ENCODE assay signal across 8 mouse cellular contexts in the genomic region with DNA sequence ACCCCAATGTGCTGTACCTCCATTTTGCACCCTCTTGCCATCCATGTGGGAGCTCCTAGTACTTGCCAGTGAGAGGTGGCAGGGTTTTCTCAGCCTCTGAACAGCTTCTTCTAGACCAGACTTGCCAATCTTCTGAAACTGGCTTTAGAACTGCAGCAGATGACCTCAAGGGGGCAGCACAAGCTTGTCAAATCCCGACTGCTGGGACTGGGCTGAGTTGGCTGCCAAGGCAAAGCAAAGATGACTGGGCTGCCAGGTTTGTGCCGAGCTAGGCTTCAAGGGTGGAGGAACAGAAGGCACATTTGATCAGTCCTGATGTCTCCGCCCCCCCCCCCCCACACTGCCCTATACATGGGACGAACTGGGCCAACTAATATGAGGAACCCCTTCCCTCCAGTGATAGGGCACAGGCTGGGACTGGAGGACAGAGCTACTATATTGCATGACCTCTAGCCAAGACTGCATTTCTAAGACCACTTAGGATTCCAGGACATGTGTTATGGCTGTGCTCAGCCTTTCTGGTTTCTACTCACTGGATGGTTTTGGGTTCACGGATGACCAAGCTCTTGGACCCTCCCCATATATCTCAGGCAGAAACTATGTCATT. TPM values are rescaled to one million over a fixed set of nuclear protein-coding genes. Genes with fewer than 3 reads are reported as not detected.
DNase-seq lines count a peak whose midpoint lies in the region; ATAC-seq and TF ChIP-seq lines count a peak whose summit lies in the region.

No protein-coding gene starts in this region.

- DNase-seq in 3T3-L1 (ENCODE audit: low read depth, low spot score): peak; percentile 15
- peak; percentile 89 for DNase-seq in adrenal gland, postnatal 10 days
- peak; percentile 72 for DNase-seq in embryo, embryonic 9.5 days (ENCODE audit: extremely low spot score)
- DNase-seq in limb, embryonic 14.5 days (ENCODE audit: low spot score): peak; percentile 75
- peak; percentile 12 to 23 for DNase-seq in natural killer cell, adult 2 months (ENCODE audit: low spot score in 2 of 2)

- no peak overlapping the region for H3K9ac ChIP-seq in kidney, embryonic 15.5 days
- no peak overlapping the region for H3K9ac ChIP-seq in limb, embryonic 14.5 days (ENCODE audit: low read depth, low read length, severe bottlenecking)
- no peak overlapping the region for H3K9ac ChIP-seq in stomach, embryonic 15.5 days

- H3K4me3 ChIP-seq in kidney, embryonic 15.5 days (replicated peaks): no peak overlapping the region
- no peak overlapping the region for H3K4me3 ChIP-seq in limb, embryonic 14.5 days (replicated peaks; ENCODE audit: low read length)
- H3K4me3 ChIP-seq in stomach, embryonic 15.5 days (replicated peaks): no peak overlapping the region

- no peaks in the 10 kb centered on the region for H3K27me3 ChIP-seq in kidney, embryonic 15.5 days
- H3K27me3 ChIP-seq in limb, embryonic 14.5 days (ENCODE audit: control insufficient read depth, insufficient read depth, low read length): no peaks in the 10 kb centered on the region
- H3K27me3 ChIP-seq in stomach, embryonic 15.5 days (replicated peaks): no peaks in the 10 kb centered on the region

- no peak for TF ChIP-seq POLR2A in limb, embryonic 14.5 days (IDR thresholded peaks at IDR 0.05; ENCODE audit: borderline replicate concordance, extremely low read depth, insufficient read depth, insufficient read length)

- H3K36me3 ChIP-seq in kidney, embryonic 15.5 days: no peaks in the 10 kb centered on the region
- H3K36me3 ChIP-seq in limb, embryonic 14.5 days (ENCODE audit: control insufficient read depth, insufficient read depth, low read length): no peaks in the 10 kb centered on the region
- H3K36me3 ChIP-seq in stomach, embryonic 15.5 days: no peaks in the 10 kb centered on the region

- no peaks in the 10 kb centered on the region for H3K4me1 ChIP-seq in kidney, embryonic 15.5 days
- no peaks in the 10 kb centered on the region for H3K4me1 ChIP-seq in limb, embryonic 14.5 days (ENCODE audit: control insufficient read depth, insufficient read depth, low read length)
- H3K4me1 ChIP-seq in stomach, embryonic 15.5 days: no peaks in the 10 kb centered on the region

- ATAC-seq in granulocyte monocyte progenitor cell, adult 5-6 weeks (replicated peaks; ENCODE audit: poor library complexity, severe bottlenecking): peak; percentile 64
- ATAC-seq in kidney, embryonic 15.5 days (replicated peaks; ENCODE audit: low FRiP score): peak; percentile 62
- ATAC-seq in limb, embryonic 14.5 days (ENCODE audit: low FRiP score, low read depth): peak; percentile 44; the same call in 1 of the 2 replicates
- ATAC-seq in stomach, embryonic 15.5 days (ENCODE audit: insufficient read depth, low FRiP score, low read depth): peak; percentile 47; the same call in 1 of the 2 replicates

- WGBS in kidney, embryonic 15.5 days: 26% methylated on average over 5 of the region's 5 CpGs
- WGBS in limb, embryonic 14.5 days: 32% methylated on average over 5 of the region's 5 CpGs
- WGBS in stomach, embryonic 15.5 days: 32% methylated on average over 5 of the region's 5 CpGs

- no peak overlapping the region for H3K27ac ChIP-seq in kidney, embryonic 15.5 days
- H3K27ac ChIP-seq in limb, embryonic 14.5 days (replicated peaks; ENCODE audit: low read depth, low read length): no peak overlapping the region
- H3K27ac ChIP-seq in stomach, embryonic 15.5 days: no peak overlapping the region

- no peak overlapping the region for H3K4me2 ChIP-seq in kidney, embryonic 15.5 days
- H3K4me2 ChIP-seq in limb, embryonic 14.5 days (replicated peaks; ENCODE audit: low read depth, low read length, severe bottlenecking): no peak overlapping the region
- H3K4me2 ChIP-seq in stomach, embryonic 15.5 days: no peak overlapping the region

- no peaks in the 10 kb centered on the region for H3K9me3 ChIP-seq in kidney, embryonic 15.5 days (replicated peaks)
- no peaks in the 10 kb centered on the region for H3K9me3 ChIP-seq in limb, embryonic 14.5 days (ENCODE audit: control insufficient read depth, low read length)
- H3K9me3 ChIP-seq in stomach, embryonic 15.5 days: no peaks in the 10 kb centered on the region

RNA-seq across cellular contexts. Expression of gene 4930469K13Rik, which starts 51.1 kb away (rescaled TPM):
- not detected for total RNA-seq in adrenal gland, postnatal 10 days (2021)
- not detected in 2 replicates for total RNA-seq in granulocyte monocyte progenitor cell, adult 5-6 weeks (2014; fragmentation: Nextera tagmentation)
- not detected in 2 replicates for total RNA-seq in granulocyte monocyte progenitor cell, adult 5-6 weeks (2017)
- polyA plus RNA-seq in kidney, embryonic 15.5 days (2015; fragmentation: Nextera tagmentation; extraction: Ambion mirVana): 0.48 TPM in 1 of 2 replicates, not detected in the other
- polyA plus RNA-seq in limb, embryonic 14.5 days (2012; rRNA removed): 0.23 TPM in 1 of 2 replicates, not detected in the other
- polyA plus RNA-seq in limb, embryonic 14.5 days (2014; fragmentation: Nextera tagmentation; extraction: Ambion mirVana): not detected in 2 replicates
- 0.19 and 0.23 TPM in 2 replicates for polyA plus RNA-seq in stomach, embryonic 15.5 days (2015; fragmentation: Nextera tagmentation; extraction: Ambion mirVana)

RNA-seq across cellular contexts. Expression of gene Foxi1, which starts 58.4 kb away (rescaled TPM):
- not detected for total RNA-seq in adrenal gland, postnatal 10 days (2021)
- not detected in 2 replicates for total RNA-seq in granulocyte monocyte progenitor cell, adult 5-6 weeks (2014; fragmentation: Nextera tagmentation)
- total RNA-seq in granulocyte monocyte progenitor cell, adult 5-6 weeks (2017): not detected in 2 replicates
- polyA plus RNA-seq in kidney, embryonic 15.5 days (2015; fragmentation: Nextera tagmentation; extraction: Ambion mirVana): 13.1 and 13.5 TPM in 2 replicates
- polyA plus RNA-seq in limb, embryonic 14.5 days (2012; rRNA removed): not detected in 2 replicates
- not detected in 2 replicates for polyA plus RNA-seq in limb, embryonic 14.5 days (2014; fragmentation: Nextera tagmentation; extraction: Ambion mirVana)
- not detected in 2 replicates for polyA plus RNA-seq in stomach, embryonic 15.5 days (2015; fragmentation: Nextera tagmentation; extraction: Ambion mirVana)

Comparison
In these comparisons a context has a peak if more than half of its experiments do, and no peak if none do; other contexts are left out.
1. DNase-seq: peak in every context shown above with its lines; median percentile 89 in adrenal gland, postnatal 10 days; 75 in limb, embryonic 14.5 days; 72 in embryo, embryonic 9.5 days; 18 in natural killer cell, adult 2 months; 15 in 3T3-L1.
2. RNA of gene Foxi1, which starts 58.4 kb away (polyA plus RNA-seq): 13.1 to 13.5 TPM in kidney, embryonic 15.5 days; not detected in limb, embryonic 14.5 days and not detected in stomach, embryonic 15.5 days; every median in the first group is over 10 times any median in the second.
3. Peak in every context shown above with its lines, with median percentiles within 50 percentile points of each other: ATAC-seq.